Mouse (Mus musculus): ENCODE results near the gene Klk1. TPM values are rescaled to one million over a fixed set of nuclear protein-coding genes. Genes with fewer than 3 reads are reported as not detected.
"Not testable (repeated sequence)": the region's sequence is repeated elsewhere in the genome, so short reads cannot be mapped to it uniquely, and the experiment has no call there.

Klk1 gene
- polyA plus RNA-seq, 1 experiment from 2014 or later = 35.6 TPM

- ATAC-seq = no peak
- Histone ChIP-seq H3K4me2 (replicated peaks; ENCODE audit: low read depth) (no peak overlapping the region), H3K4me1 (replicated peaks; ENCODE audit: control insufficient read depth, insufficient read depth, low read length) (peaks cover 6% of the 10 kb centered on the region), H3K27me3 (replicated peaks; ENCODE audit: control insufficient read depth, insufficient read depth, low read length) (no peaks in the 10 kb centered on the region), H3K9ac (ENCODE audit: low read depth, low read length) (no peak overlapping the region), H3K9me3 (ENCODE audit: control insufficient read depth) (no peaks in the 10 kb centered on the region), H3K27ac (ENCODE audit: low read depth, low read length) (no peak overlapping the region), H3K4me3 (ENCODE audit: low read depth, low read length) (no peak overlapping the region), H3K36me3 (ENCODE audit: control insufficient read depth, insufficient read depth) (no peaks in the 10 kb centered on the region)
- no peak for TF ChIP-seq CTCF (IDR thresholded peaks at IDR 0.05; ENCODE audit: low read depth)
- 72% methylated on average over 2 of the region's 2 CpGs for WGBS
These were observed 16.0 kb downstream of the Klk1 start for GRCm38 (mm10) chr7:44241163-44241562.

- Histone ChIP-seq H3K9me3 (ENCODE audit: control insufficient read depth) (no peaks in the 10 kb centered on the region), H3K27me3 (replicated peaks; ENCODE audit: control insufficient read depth, insufficient read depth, low read length) (no peaks in the 10 kb centered on the region), H3K27ac (ENCODE audit: low read depth, low read length) (no peak overlapping the region), H3K36me3 (ENCODE audit: control insufficient read depth, insufficient read depth) (peaks cover 9% of the 10 kb centered on the region; the same call in 1 of the 2 replicates), H3K4me3 (ENCODE audit: low read depth, low read length) (no peak overlapping the region), H3K9ac (ENCODE audit: low read depth, low read length) (no peak overlapping the region), H3K4me2 (replicated peaks; ENCODE audit: low read depth) (no peak overlapping the region), H3K4me1 (replicated peaks; ENCODE audit: control insufficient read depth, insufficient read depth, low read length) (peaks cover 6% of the 10 kb centered on the region)
- ATAC-seq = no peak
- TF ChIP-seq CTCF (IDR thresholded peaks at IDR 0.05; ENCODE audit: low read depth) = no peak
- 40% methylated on average over 1 of the region's 1 CpGs for WGBS
These were observed 18.9 kb downstream of the Klk1 start for GRCm38 (mm10) chr7:44244080-44244479.

GRCm38 (mm10) chr7:44246055-44246983, 21.2 kb downstream of the Klk1 start, which contains the start of the genes 1700028J19Rik and 2410002F23Rik:
TSS of gene 1700028J19Rik (minus strand) at chr7:44246695.
TSS of gene 2410002F23Rik (plus strand) at chr7:44246722.
- WGBS = under 1% methylated on average over 62 of the region's 62 CpGs
- peak; percentile 90 for ATAC-seq

GRCm38 (mm10) chr7:44246984-44247470, 21.9 kb downstream of the Klk1 start:
- peak overlapping the region; percentile 90 for H3K27ac ChIP-seq (ENCODE audit: low read depth, low read length)
- ATAC-seq = peak; percentile 38
- under 1% methylated on average over 23 of the region's 23 CpGs for WGBS
- TF ChIP-seq CTCF (IDR thresholded peaks at IDR 0.05; ENCODE audit: low read depth) = no peak
- H3K27me3 ChIP-seq (replicated peaks; ENCODE audit: control insufficient read depth, insufficient read depth, low read length) = no peaks in the 10 kb centered on the region
- H3K4me1 ChIP-seq (replicated peaks; ENCODE audit: control insufficient read depth, insufficient read depth, low read length) = peaks cover 6% of the 10 kb centered on the region
- peak overlapping the region; percentile 96 for H3K4me3 ChIP-seq (ENCODE audit: low read depth, low read length)
- H3K36me3 ChIP-seq (ENCODE audit: control insufficient read depth, insufficient read depth) = peaks cover 29% of the 10 kb centered on the region
- H3K4me2 ChIP-seq (replicated peaks; ENCODE audit: low read depth) = peak overlapping the region; percentile 85
- H3K9ac ChIP-seq (ENCODE audit: low read depth, low read length) = peak overlapping the region; percentile 92
- H3K9me3 ChIP-seq (ENCODE audit: control insufficient read depth) = no peaks in the 10 kb centered on the region

More at GRCm38 (mm10) chr7:44246055-44246983, 21.2 kb downstream of the Klk1 start, which contains the start of the genes 1700028J19Rik and 2410002F23Rik:
- TF ChIP-seq CTCF (IDR thresholded peaks at IDR 0.05; ENCODE audit: low read depth) = 0 out of 2 replicates have a peak, but pooled peaks have one; percentile 11
- Histone ChIP-seq H3K36me3 (ENCODE audit: control insufficient read depth, insufficient read depth) (peaks cover 29% of the 10 kb centered on the region), H3K27me3 (replicated peaks; ENCODE audit: control insufficient read depth, insufficient read depth, low read length) (no peaks in the 10 kb centered on the region), H3K9ac (ENCODE audit: low read depth, low read length) (peak within 1 kb of the TSS; percentile 92), H3K4me3 (ENCODE audit: low read depth, low read length) (peak within 1 kb of the TSS; percentile 96), H3K27ac (ENCODE audit: low read depth, low read length) (peak within 1 kb of the TSS; percentile 90), H3K4me1 (replicated peaks; ENCODE audit: control insufficient read depth, insufficient read depth, low read length) (peaks cover 6% of the 10 kb centered on the region), H3K4me2 (replicated peaks; ENCODE audit: low read depth) (peak within 1 kb of the TSS; percentile 85), H3K9me3 (ENCODE audit: control insufficient read depth) (no peaks in the 10 kb centered on the region)

- peaks cover 38% of the 10 kb centered on the region for H3K36me3 ChIP-seq (ENCODE audit: control insufficient read depth, insufficient read depth)
- no peak for TF ChIP-seq CTCF (IDR thresholded peaks at IDR 0.05; ENCODE audit: low read depth)
- ATAC-seq = no peak
- H3K27ac ChIP-seq (ENCODE audit: low read depth, low read length) = no peak overlapping the region
- peaks cover 6% of the 10 kb centered on the region for H3K4me1 ChIP-seq (replicated peaks; ENCODE audit: control insufficient read depth, insufficient read depth, low read length)
- no peaks in the 10 kb centered on the region for H3K27me3 ChIP-seq (replicated peaks; ENCODE audit: control insufficient read depth, insufficient read depth, low read length)
- peak overlapping the region; percentile 85; the same call in 1 of the 2 replicates for H3K4me2 ChIP-seq (replicated peaks; ENCODE audit: low read depth)
- 58% methylated on average over 2 of the region's 2 CpGs for WGBS
- H3K9ac ChIP-seq (ENCODE audit: low read depth, low read length) = no peak overlapping the region
- H3K9me3 ChIP-seq (ENCODE audit: control insufficient read depth) = no peaks in the 10 kb centered on the region
- no peak overlapping the region for H3K4me3 ChIP-seq (ENCODE audit: low read depth, low read length)
These were observed 22.8 kb downstream of the Klk1 start for GRCm38 (mm10) chr7:44247971-44248370.

GRCm38 (mm10) chr7:44249248-44249647, 24.1 kb downstream of the Klk1 start:
- Histone ChIP-seq H3K4me1 (replicated peaks; ENCODE audit: control insufficient read depth, insufficient read depth, low read length) (peaks cover 6% of the 10 kb centered on the region), H3K27me3 (replicated peaks; ENCODE audit: control insufficient read depth, insufficient read depth, low read length) (no peaks in the 10 kb centered on the region), H3K36me3 (ENCODE audit: control insufficient read depth, insufficient read depth) (peaks cover 39% of the 10 kb centered on the region), H3K9ac (ENCODE audit: low read depth, low read length) (no peak overlapping the region), H3K4me2 (replicated peaks; ENCODE audit: low read depth) (no peak overlapping the region), H3K9me3 (ENCODE audit: control insufficient read depth) (no peaks in the 10 kb centered on the region), H3K27ac (ENCODE audit: low read depth, low read length) (no peak overlapping the region), H3K4me3 (ENCODE audit: low read depth, low read length) (no peak overlapping the region)
- no peak for TF ChIP-seq CTCF (IDR thresholded peaks at IDR 0.05; ENCODE audit: low read depth)
- whole genome bisulfite sequencing = 89% methylated on average over 4 of the region's 4 CpGs
- ATAC-seq = no peak

GRCm38 (mm10) chr7:44250732-44251275, 25.6 kb downstream of the Klk1 start:
- not testable (repeated sequence) for H3K4me3 ChIP-seq (ENCODE audit: low read depth, low read length); H3K27me3 ChIP-seq (replicated peaks; ENCODE audit: control insufficient read depth, insufficient read depth, low read length); H3K4me2 ChIP-seq (replicated peaks; ENCODE audit: low read depth); H3K9me3 ChIP-seq (ENCODE audit: control insufficient read depth); H3K9ac ChIP-seq (ENCODE audit: low read depth, low read length); H3K27ac ChIP-seq (ENCODE audit: low read depth, low read length); ATAC-seq; H3K4me1 ChIP-seq (replicated peaks; ENCODE audit: control insufficient read depth, insufficient read depth, low read length)
- H3K36me3 ChIP-seq (ENCODE audit: control insufficient read depth, insufficient read depth) = peaks cover 39% of the 10 kb centered on the region
- 86% methylated on average over 17 of the region's 17 CpGs for WGBS

Data from intestine, postnatal 0 days (tissue).